In the genomic region with DNA sequence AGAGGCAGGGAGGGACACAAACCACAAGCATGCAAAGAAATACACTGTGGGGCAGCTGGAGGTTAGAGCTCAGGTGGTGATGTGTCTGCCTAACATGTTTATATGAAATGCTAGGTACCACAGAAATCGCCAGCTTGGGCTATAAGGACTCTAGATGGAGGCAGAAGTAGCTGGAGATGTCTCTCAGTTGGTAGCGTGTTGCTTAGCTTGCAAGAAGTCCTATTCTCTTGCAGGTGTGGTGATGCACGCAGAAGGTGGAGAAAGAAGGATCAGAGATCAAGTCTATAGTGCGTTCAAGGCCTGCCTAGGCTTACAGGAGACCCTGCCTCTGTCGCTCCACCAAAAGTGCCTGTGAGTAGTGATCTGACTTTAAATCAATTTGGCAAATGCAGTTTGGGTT, we compare ENCODE assay signal across 10 mouse cellular contexts. TPM values are rescaled to one million over a fixed set of nuclear protein-coding genes. Genes with fewer than 3 reads are reported as not detected.
DNase-seq lines count a peak whose midpoint lies in the region; ATAC-seq and TF ChIP-seq lines count a peak whose summit lies in the region.
"Had no signal": no experiment of that assay in that cellular context is flagged by ENCODE, and none has a peak within 500 bp of the region (broad histone marks: within the 10 kb centered on the region; RNA-seq: fewer than 3 reads in every experiment).

No protein-coding gene starts in this region.

- TF ChIP-seq EP300 in ES-Bruce4 (IDR thresholded peaks at IDR 0.05; ENCODE audit: insufficient read depth, low read depth, low read length): no peak

- WGBS in heart, embryonic 13.5 days: 71% methylated on average over 5 of the region's 5 CpGs
- 76% methylated on average over 5 of the region's 5 CpGs for WGBS in forebrain, postnatal 0 days
- WGBS in midbrain, embryonic 10.5 days: 81% methylated on average over 5 of the region's 5 CpGs

- H3K9me3 ChIP-seq in heart, embryonic 13.5 days: no peaks in the 10 kb centered on the region
- no peaks in the 10 kb centered on the region for H3K9me3 ChIP-seq in ES-Bruce4 (replicated peaks; ENCODE audit: control insufficient read depth, insufficient read depth, low read length, poor library complexity, severe bottlenecking)
- no peaks in the 10 kb centered on the region for H3K9me3 ChIP-seq in forebrain, postnatal 0 days (ENCODE audit: low read length)
- no peaks in the 10 kb centered on the region for H3K9me3 ChIP-seq in midbrain, embryonic 10.5 days (replicated peaks)

- ATAC-seq in heart, embryonic 13.5 days (ENCODE audit: extremely low read depth, insufficient number of reproducible peaks, low FRiP score, low TSS enrichment): no peak
- no peak for ATAC-seq in forebrain, postnatal 0 days
- no peak for ATAC-seq in inflammation-experienced regulatory T-cells, adult 6 months

- no peak for DNase-seq in heart, postnatal 14 days
- DNase-seq in forebrain, postnatal 0 days: no peak
- DNase-seq in midbrain, embryonic 10.5 days (ENCODE audit: low spot score): no peak
- DNase-seq in embryo, embryonic 9.5 days (ENCODE audit: extremely low spot score): no peak
- DNase-seq in cerebellum, adult 18-20 months: no peak

- no peaks in the 10 kb centered on the region for H3K27me3 ChIP-seq in heart, embryonic 13.5 days (replicated peaks)
- H3K27me3 ChIP-seq in ES-Bruce4 (ENCODE audit: control insufficient read depth, insufficient read depth, low read length, poor library complexity, severe bottlenecking): no peaks in the 10 kb centered on the region
- H3K27me3 ChIP-seq in forebrain, postnatal 0 days (ENCODE audit: insufficient read depth, low read length): no peaks in the 10 kb centered on the region
- H3K27me3 ChIP-seq in midbrain, embryonic 10.5 days (ENCODE audit: low read depth, poor library complexity, severe bottlenecking): no peaks in the 10 kb centered on the region

- peaks cover 46% of the 10 kb centered on the region for H3K4me1 ChIP-seq in heart, embryonic 13.5 days
- peaks cover 8% of the 10 kb centered on the region for H3K4me1 ChIP-seq in ES-Bruce4 (ENCODE audit: control insufficient read depth, insufficient read depth, low read length)
- peaks cover 7% of the 10 kb centered on the region for H3K4me1 ChIP-seq in forebrain, postnatal 0 days (ENCODE audit: insufficient read depth)
- H3K4me1 ChIP-seq in midbrain, embryonic 10.5 days: peaks cover 58% of the 10 kb centered on the region

- intact Hi-C loops in heart, postnatal 14 days (cut with DNase I): no loop called here

- peaks cover 9% of the 10 kb centered on the region; the same call in 1 of the 2 replicates for H3K36me3 ChIP-seq in heart, embryonic 13.5 days
- H3K36me3 ChIP-seq in ES-Bruce4 (ENCODE audit: control insufficient read depth, insufficient read depth, low read length, poor library complexity, severe bottlenecking): no peaks in the 10 kb centered on the region
- peaks cover 6% of the 10 kb centered on the region; the same call in 1 of the 2 replicates for H3K36me3 ChIP-seq in forebrain, postnatal 0 days (ENCODE audit: insufficient read depth)
- peaks cover 7% of the 10 kb centered on the region for H3K36me3 ChIP-seq in midbrain, embryonic 10.5 days

- peak overlapping the region; percentile 78 for H3K4me2 ChIP-seq in heart, embryonic 13.5 days
- H3K4me2 ChIP-seq in forebrain, postnatal 0 days (ENCODE audit: low read depth): no peak overlapping the region

- peak overlapping the region; percentile 71; the same call in 1 of the 2 replicates for H3K4me3 ChIP-seq in heart, embryonic 13.5 days
- peak overlapping the region; percentile 31 for H3K4me3 ChIP-seq in ES-Bruce4 (ENCODE audit: low read depth, low read length)
- no peak overlapping the region for H3K4me3 ChIP-seq in forebrain, postnatal 0 days (ENCODE audit: low read depth, low read length)
- H3K4me3 ChIP-seq in midbrain, embryonic 10.5 days: peak overlapping the region; percentile 60

- TF ChIP-seq POLR2A in ES-Bruce4 (IDR thresholded peaks at IDR 0.05; ENCODE audit: insufficient read depth, low read length): no peak

- H3K27ac ChIP-seq in heart, embryonic 13.5 days (replicated peaks): peak overlapping the region; percentile 99
- H3K27ac ChIP-seq in ES-Bruce4 (ENCODE audit: insufficient read depth, low read length): peak overlapping the region; percentile 24
- H3K27ac ChIP-seq in forebrain, postnatal 0 days (ENCODE audit: low read depth, low read length): peak overlapping the region; percentile 99; the same call in 1 of the 2 replicates
- H3K27ac ChIP-seq in midbrain, embryonic 10.5 days (replicated peaks): peak overlapping the region; percentile 96

- TF ChIP-seq CTCF in ES-Bruce4 (IDR thresholded peaks at IDR 0.05; ENCODE audit: low read depth, low read length): no peak
- TF ChIP-seq CTCF in forebrain, postnatal 0 days (IDR thresholded peaks at IDR 0.05; ENCODE audit: low read depth): no peak

- peak overlapping the region; percentile 98; the same call in 1 of the 2 replicates for H3K9ac ChIP-seq in heart, embryonic 13.5 days
- peak overlapping the region; percentile 82 for H3K9ac ChIP-seq in ES-Bruce4 (ENCODE audit: low read depth, poor library complexity, severe bottlenecking)
- no peak overlapping the region for H3K9ac ChIP-seq in forebrain, postnatal 0 days

RNA-seq across cellular contexts. Expression of a gene that starts 1.5 kb away (rescaled TPM):
- 44.3 and 46.2 TPM in 2 replicates for polyA plus RNA-seq in heart, embryonic 13.5 days (2015; fragmentation: Nextera tagmentation; extraction: Ambion mirVana)
- total RNA-seq in heart, postnatal 14 days (2021): 10 to 100 TPM; 38.4 to 39.7 TPM
- 25.8 and 29.3 TPM in 2 replicates for polyA plus RNA-seq in ES-Bruce4 (2011; ENCODE audit: insufficient read depth, insufficient read length, low read depth, missing spikeins)
- total RNA-seq in forebrain, postnatal 0 days (2014; rRNA removed): 37.0 and 42.9 TPM in 2 replicates
- 54.8 and 55.7 TPM in 2 replicates for polyA plus RNA-seq in forebrain, postnatal 0 days (2015; fragmentation: Nextera tagmentation; extraction: Ambion mirVana)
- polyA plus RNA-seq in midbrain, embryonic 10.5 days (2016; fragmentation: Nextera tagmentation; extraction: Ambion mirVana): 47.1 and 52.8 TPM in 2 replicates
- polyA plus RNA-seq in inflammation-experienced regulatory T-cells, adult 6 months (2017; shearing (Covaris generic)): 10 to 100 TPM; 11.9 to 22.5 (median 16.1) TPM

RNA-seq across cellular contexts. Expression of a gene that starts 20.2 kb away (rescaled TPM):
- 0.82 TPM in 1 of 2 replicates, not detected in the other for polyA plus RNA-seq in heart, embryonic 13.5 days (2015; fragmentation: Nextera tagmentation; extraction: Ambion mirVana)
- total RNA-seq in heart, postnatal 14 days (2021): under 1 TPM in 1 of 2 experiments, not detected in 1; 0.53 TPM
- 2.4 TPM in 1 of 2 replicates, not detected in the other for polyA plus RNA-seq in ES-Bruce4 (2011; ENCODE audit: insufficient read depth, insufficient read length, low read depth, missing spikeins)
- total RNA-seq in forebrain, postnatal 0 days (2014; rRNA removed): not detected in 2 replicates
- 0.52 TPM in 1 of 2 replicates, not detected in the other for polyA plus RNA-seq in forebrain, postnatal 0 days (2015; fragmentation: Nextera tagmentation; extraction: Ambion mirVana)
- not detected in 2 replicates for polyA plus RNA-seq in midbrain, embryonic 10.5 days (2016; fragmentation: Nextera tagmentation; extraction: Ambion mirVana)
- not detected for polyA plus RNA-seq in inflammation-experienced regulatory T-cells, adult 6 months (2017; shearing (Covaris generic))
- total RNA-seq: left cerebral cortex, postnatal 10 days had no signal

RNA-seq across cellular contexts. Expression of a gene that starts 23.9 kb away (rescaled TPM):
- polyA plus RNA-seq in heart, embryonic 13.5 days (2015; fragmentation: Nextera tagmentation; extraction: Ambion mirVana): 0.20 and 0.31 TPM in 2 replicates
- not detected for total RNA-seq in heart, postnatal 14 days (2021)
- not detected in 2 replicates for polyA plus RNA-seq in ES-Bruce4 (2011; ENCODE audit: insufficient read depth, insufficient read length, low read depth, missing spikeins)
- total RNA-seq in forebrain, postnatal 0 days (2014; rRNA removed): not detected in 2 replicates
- not detected in 2 replicates for polyA plus RNA-seq in forebrain, postnatal 0 days (2015; fragmentation: Nextera tagmentation; extraction: Ambion mirVana)
- polyA plus RNA-seq in midbrain, embryonic 10.5 days (2016; fragmentation: Nextera tagmentation; extraction: Ambion mirVana): 0.12 TPM in 1 of 2 replicates, not detected in the other
- polyA plus RNA-seq in inflammation-experienced regulatory T-cells, adult 6 months (2017; shearing (Covaris generic)): not detected
- total RNA-seq: adrenal gland, adult 2 months; left cerebral cortex, postnatal 10 days had no signal
- polyA plus RNA-seq: adrenal gland, adult 2 months had no signal

RNA-seq across cellular contexts. Expression of a gene that starts 24.0 kb away (rescaled TPM):
- 18.8 and 19.5 TPM in 2 replicates for polyA plus RNA-seq in heart, embryonic 13.5 days (2015; fragmentation: Nextera tagmentation; extraction: Ambion mirVana)
- total RNA-seq in heart, postnatal 14 days (2021): 1 to 10 TPM; 4.6 to 6.3 TPM
- 26.8 and 41.7 TPM in 2 replicates for polyA plus RNA-seq in ES-Bruce4 (2011; ENCODE audit: insufficient read depth, insufficient read length, low read depth, missing spikeins)
- 2.0 and 6.4 TPM in 2 replicates for total RNA-seq in forebrain, postnatal 0 days (2014; rRNA removed)
- polyA plus RNA-seq in forebrain, postnatal 0 days (2015; fragmentation: Nextera tagmentation; extraction: Ambion mirVana): 3.3 and 4.3 TPM in 2 replicates
- polyA plus RNA-seq in midbrain, embryonic 10.5 days (2016; fragmentation: Nextera tagmentation; extraction: Ambion mirVana): 16.5 and 18.7 TPM in 2 replicates
- polyA plus RNA-seq in inflammation-experienced regulatory T-cells, adult 6 months (2017; shearing (Covaris generic)): 10 to 100 TPM; 49.5 to 72.6 (median 52.6) TPM

RNA-seq across cellular contexts. Expression of a gene that starts 33.1 kb away (rescaled TPM):
- 34.2 and 36.1 TPM in 2 replicates for polyA plus RNA-seq in heart, embryonic 13.5 days (2015; fragmentation: Nextera tagmentation; extraction: Ambion mirVana)
- 10 to 100 TPM; 47.5 to 50.8 TPM for total RNA-seq in heart, postnatal 14 days (2021)
- polyA plus RNA-seq in ES-Bruce4 (2011; ENCODE audit: insufficient read depth, insufficient read length, low read depth, missing spikeins): 9.2 and 10.5 TPM in 2 replicates
- total RNA-seq in forebrain, postnatal 0 days (2014; rRNA removed): 8.3 and 8.6 TPM in 2 replicates
- polyA plus RNA-seq in forebrain, postnatal 0 days (2015; fragmentation: Nextera tagmentation; extraction: Ambion mirVana): 10.6 and 13.5 TPM in 2 replicates
- polyA plus RNA-seq in midbrain, embryonic 10.5 days (2016; fragmentation: Nextera tagmentation; extraction: Ambion mirVana): 12.9 and 14.3 TPM in 2 replicates
- polyA plus RNA-seq in inflammation-experienced regulatory T-cells, adult 6 months (2017; shearing (Covaris generic)): not detected

Comparison
In these comparisons a context has a peak if more than half of its experiments do, and no peak if none do; other contexts are left out.
1. H3K27ac ChIP-seq: peak in every context shown above with its lines; median percentile 99 in heart, embryonic 13.5 days; 99 in forebrain, postnatal 0 days; 96 in midbrain, embryonic 10.5 days; 24 in ES-Bruce4.